Mouse (Mus musculus): Measurements from ENCODE around the gene Slc25a26. TPM values are rescaled to one million over a fixed set of nuclear protein-coding genes. Genes with fewer than 3 reads are reported as not detected.

Gene Slc25a26
- polyA plus RNA-seq, 1 experiment from 2014 or later = 12.5 TPM

DNA sequence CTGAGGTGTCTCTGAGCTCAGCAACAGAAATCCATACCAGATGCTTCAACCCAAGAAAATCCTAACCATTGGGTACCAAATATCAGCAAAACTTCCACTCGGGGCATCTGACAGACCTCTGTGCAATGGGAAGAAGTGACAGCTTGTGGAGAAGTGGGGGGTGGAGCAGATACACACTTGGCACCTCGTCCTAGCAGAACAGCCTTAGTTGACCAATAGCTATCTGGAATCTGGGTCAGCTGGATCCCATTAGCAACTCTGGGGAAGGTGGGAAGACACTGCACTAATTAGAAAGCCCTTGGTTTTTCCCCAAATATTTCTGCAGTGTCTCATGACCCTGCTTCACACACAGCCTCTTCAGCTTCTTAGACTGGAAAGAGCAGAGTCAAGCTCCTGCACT, 126.7 kb downstream of the Slc25a26 start:
- Histone ChIP-seq H3K27me3 (ENCODE audit: insufficient read depth, low read length) (no peaks in the 10 kb centered on the region), H3K9ac (ENCODE audit: low read depth, low read length) (no peak overlapping the region), H3K4me3 (replicated peaks; ENCODE audit: low read depth, low read length) (no peak overlapping the region), H3K4me2 (ENCODE audit: low read length) (no peak overlapping the region), H3K36me3 (ENCODE audit: insufficient read depth, low read length) (peaks cover 5% of the 10 kb centered on the region; the same call in 1 of the 2 replicates), H3K27ac (no peak overlapping the region), H3K9me3 (replicated peaks; ENCODE audit: low read length) (no peaks in the 10 kb centered on the region), H3K4me1 (replicated peaks; ENCODE audit: insufficient read depth, low read length) (no peaks in the 10 kb centered on the region)
- 48% methylated on average over 2 of the region's 2 CpGs for WGBS
- no peak for TF ChIP-seq CTCF (IDR thresholded peaks at IDR 0.05; ENCODE audit: low read depth)
- DNase-seq (ENCODE audit: low spot score) (no peak), ATAC-seq (replicated peaks; ENCODE audit: low FRiP score, low read depth) (no peak)

GRCm38 (mm10) chr6:94627714-94628595, 127.8 kb downstream of the Slc25a26 start:
- H3K27me3 ChIP-seq (ENCODE audit: insufficient read depth, low read length) = no peaks in the 10 kb centered on the region
- ATAC-seq (replicated peaks; ENCODE audit: low FRiP score, low read depth) = no peak
- H3K4me1 ChIP-seq (replicated peaks; ENCODE audit: insufficient read depth, low read length) = no peaks in the 10 kb centered on the region
- no peak overlapping the region for H3K9ac ChIP-seq (ENCODE audit: low read depth, low read length)
- no peak overlapping the region for H3K27ac ChIP-seq
- H3K9me3 ChIP-seq (replicated peaks; ENCODE audit: low read length) = no peaks in the 10 kb centered on the region
- H3K4me3 ChIP-seq (replicated peaks; ENCODE audit: low read depth, low read length) = no peak overlapping the region
- H3K36me3 ChIP-seq (ENCODE audit: insufficient read depth, low read length) = no peaks in the 10 kb centered on the region
- DNase-seq (ENCODE audit: low spot score) = no peak
- no peak overlapping the region for H3K4me2 ChIP-seq (ENCODE audit: low read length)
- 48% methylated on average over 15 of the region's 15 CpGs for WGBS
- TF ChIP-seq CTCF (IDR thresholded peaks at IDR 0.05; ENCODE audit: low read depth) = no peak

- no peak for TF ChIP-seq CTCF (IDR thresholded peaks at IDR 0.05; ENCODE audit: low read depth)
- Histone ChIP-seq H3K27me3 (ENCODE audit: insufficient read depth, low read length) (no peaks in the 10 kb centered on the region), H3K4me2 (ENCODE audit: low read length) (no peak overlapping the region), H3K9ac (ENCODE audit: low read depth, low read length) (no peak overlapping the region), H3K4me3 (replicated peaks; ENCODE audit: low read depth, low read length) (no peak overlapping the region), H3K27ac (no peak overlapping the region), H3K4me1 (replicated peaks; ENCODE audit: insufficient read depth, low read length) (no peaks in the 10 kb centered on the region), H3K9me3 (replicated peaks; ENCODE audit: low read length) (no peaks in the 10 kb centered on the region), H3K36me3 (ENCODE audit: insufficient read depth, low read length) (no peaks in the 10 kb centered on the region)
- ATAC-seq (replicated peaks; ENCODE audit: low FRiP score, low read depth) (no peak), DNase-seq (ENCODE audit: low spot score) (no peak)
- WGBS = 73% methylated on average over 6 of the region's 6 CpGs
These were observed 128.7 kb downstream of the Slc25a26 start for GRCm38 (mm10) chr6:94628787-94629186.

DNA sequence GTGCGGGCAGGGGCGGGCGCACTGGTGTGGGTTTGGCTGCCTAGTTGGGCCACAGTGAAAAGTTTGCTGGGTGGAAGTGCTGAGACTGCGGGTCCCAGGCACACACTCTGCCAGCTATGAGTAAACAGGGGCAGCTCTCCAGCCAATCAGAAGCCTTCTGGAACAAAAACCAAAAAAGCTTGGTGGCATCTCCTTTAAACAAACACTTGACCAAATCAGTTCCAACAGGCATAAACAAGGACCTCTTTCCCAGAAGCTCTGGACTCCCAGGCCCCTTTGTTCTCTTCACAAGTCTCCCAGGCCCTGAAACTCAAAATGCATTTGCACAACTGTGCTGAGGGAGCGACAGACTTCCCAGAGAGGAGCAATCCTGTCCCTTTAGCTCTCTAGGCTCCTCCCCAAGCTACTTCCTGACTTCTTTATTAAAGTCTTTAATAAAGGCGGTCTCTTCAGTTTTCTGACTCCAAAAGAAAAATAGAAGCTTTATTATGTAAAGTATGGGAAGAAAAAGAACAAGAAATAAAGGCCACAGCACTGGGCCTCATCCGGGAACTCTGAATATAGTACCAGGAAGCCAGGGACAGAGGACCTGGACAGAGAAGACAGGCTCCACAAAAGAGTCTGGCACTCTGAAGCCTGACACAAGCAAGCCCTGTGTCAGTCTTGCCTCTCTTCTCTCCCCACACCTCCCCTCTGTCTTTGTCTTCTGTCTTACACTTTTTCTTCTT, 131.1 kb downstream of the Slc25a26 start:
- Histone ChIP-seq H3K4me3 (replicated peaks; ENCODE audit: low read depth, low read length) (no peak overlapping the region), H3K9me3 (replicated peaks; ENCODE audit: low read length) (no peaks in the 10 kb centered on the region), H3K36me3 (ENCODE audit: insufficient read depth, low read length) (no peaks in the 10 kb centered on the region), H3K27ac (no peak overlapping the region), H3K4me1 (replicated peaks; ENCODE audit: insufficient read depth, low read length) (peaks cover 4% of the 10 kb centered on the region; the same call in 1 of the 2 replicates), H3K9ac (ENCODE audit: low read depth, low read length) (no peak overlapping the region), H3K27me3 (ENCODE audit: insufficient read depth, low read length) (no peaks in the 10 kb centered on the region), H3K4me2 (ENCODE audit: low read length) (no peak overlapping the region)
- ATAC-seq (replicated peaks; ENCODE audit: low FRiP score, low read depth) (no peak), DNase-seq (ENCODE audit: low spot score) (no peak)
- TF ChIP-seq CTCF (IDR thresholded peaks at IDR 0.05; ENCODE audit: low read depth) = no peak
- 59% methylated on average over 7 of the region's 7 CpGs for WGBS

GRCm38 (mm10) chr6:94631779-94632082, 131.6 kb downstream of the Slc25a26 start:
- ATAC-seq (replicated peaks; ENCODE audit: low FRiP score, low read depth) = no peak
- H3K4me1 ChIP-seq (replicated peaks; ENCODE audit: insufficient read depth, low read length) = peaks cover 4% of the 10 kb centered on the region; the same call in 1 of the 2 replicates
- 86% methylated on average over 6 of the region's 6 CpGs for WGBS
- H3K4me3 ChIP-seq (replicated peaks; ENCODE audit: low read depth, low read length) = no peak overlapping the region
- H3K9me3 ChIP-seq (replicated peaks; ENCODE audit: low read length) = no peaks in the 10 kb centered on the region
- H3K27me3 ChIP-seq (ENCODE audit: insufficient read depth, low read length) = no peaks in the 10 kb centered on the region
- no peak for TF ChIP-seq CTCF (IDR thresholded peaks at IDR 0.05; ENCODE audit: low read depth)
- H3K4me2 ChIP-seq (ENCODE audit: low read length) = no peak overlapping the region
- no peak overlapping the region for H3K27ac ChIP-seq
- H3K36me3 ChIP-seq (ENCODE audit: insufficient read depth, low read length) = no peaks in the 10 kb centered on the region
- no peak for DNase-seq (ENCODE audit: low spot score)
- H3K9ac ChIP-seq (ENCODE audit: low read depth, low read length) = no peak overlapping the region

GRCm38 (mm10) chr6:94634274-94634673, 134.1 kb downstream of the Slc25a26 start:
- no peak for ATAC-seq (replicated peaks; ENCODE audit: low FRiP score, low read depth)
- Histone ChIP-seq H3K9ac (ENCODE audit: low read depth, low read length) (no peak overlapping the region), H3K4me3 (replicated peaks; ENCODE audit: low read depth, low read length) (no peak overlapping the region), H3K9me3 (replicated peaks; ENCODE audit: low read length) (no peaks in the 10 kb centered on the region), H3K27me3 (ENCODE audit: insufficient read depth, low read length) (no peaks in the 10 kb centered on the region), H3K36me3 (ENCODE audit: insufficient read depth, low read length) (no peaks in the 10 kb centered on the region), H3K4me2 (ENCODE audit: low read length) (no peak overlapping the region), H3K4me1 (replicated peaks; ENCODE audit: insufficient read depth, low read length) (peaks cover 4% of the 10 kb centered on the region; the same call in 1 of the 2 replicates), H3K27ac (no peak overlapping the region)
- TF ChIP-seq CTCF (IDR thresholded peaks at IDR 0.05; ENCODE audit: low read depth) = no peak
- WGBS = 71% methylated on average over 4 of the region's 4 CpGs
- DNase-seq (ENCODE audit: low spot score) = no peak
